Mouse (Mus musculus) heart, adult 2 months (tissue): Measurements from ENCODE around the gene Cish. TPM values are rescaled to one million over a fixed set of nuclear protein-coding genes. Genes with fewer than 3 reads are reported as not detected.

ENCODE experiments used
- DNase-seq, 2 experiments: peaks; one replicate each; pipeline ENCODE4 v3.0.0; 2021
- H3K27ac ChIP-seq: fragments of 200-600 bp; 2 replicates; pipeline ENCODE4 v1.8.1; 2022
- H3K27me3 ChIP-seq: fragments of 200-500 bp; 2 replicates; pipeline ENCODE4 v1.6.1; 2012; ENCODE audit warnings: mild to moderate bottlenecking, low read length, inconsistent platforms, mixed read lengths; ENCODE audit not compliant: control insufficient read depth, insufficient read depth
- H3K36me3 ChIP-seq: fragments of 200-500 bp; 2 replicates; pipeline ENCODE4 v1.6.1; 2012; ENCODE audit warnings: low read length, inconsistent platforms; ENCODE audit not compliant: control insufficient read depth, insufficient read depth
- H3K4me1 ChIP-seq: fragments of 200-500 bp; 2 replicates; pipeline ENCODE4 v1.6.1; 2011; ENCODE audit warnings: low read length; ENCODE audit not compliant: control insufficient read depth, insufficient read depth
- H3K4me3 ChIP-seq: fragments of 200-600 bp; 2 replicates; pipeline ENCODE4 v1.8.1; 2022
- H3K79me2 ChIP-seq: fragments of 200-500 bp; replicated peaks from 2 replicates; pipeline ENCODE4 v1.6.1; 2012; ENCODE audit warnings: mild to moderate bottlenecking, inconsistent platforms, low read length, moderate library complexity, mixed read lengths; ENCODE audit not compliant: control insufficient read depth, insufficient read depth
- H3K9ac ChIP-seq: fragments of 200-500 bp; 2 replicates; pipeline ENCODE4 v1.6.1; 2012; ENCODE audit warnings: low read depth, mild to moderate bottlenecking, control low read depth, inconsistent platforms, low read length, mixed read lengths
- CTCF ChIP-seq: fragments of 200-600 bp; IDR thresholded peaks from 2 replicates; pipeline ENCODE4 v1.8.1; 2022; ENCODE audit warnings: antibody characterized with exemption, mild to moderate bottlenecking, moderate library complexity
- EP300 ChIP-seq: fragments of 200-500 bp; IDR thresholded peaks from 2 replicates; pipeline ENCODE4 v1.6.1; 2011; ENCODE audit warnings: low read depth, low read length, control low read depth; ENCODE audit not compliant: insufficient read depth
- POLR2A ChIP-seq: fragments of 200-500 bp; IDR thresholded peaks from 2 replicates; pipeline ENCODE4 v1.6.1; 2011; ENCODE audit warnings: mild to moderate bottlenecking, low read depth, low read length, control low read depth; ENCODE audit not compliant: insufficient read depth
- WGBS: fragments of 180-500 bp; shearing (Covaris S2); methylation state at CpG from one replicate; pipeline ENCODE4 v1.1.7; 2018; 5-methylcytosine and 5-hydroxymethylcytosine counted together
- intact Hi-C: fragments of 180-260 bp; cut with DNase I; formaldehyde crosslinking; loops from one replicate; pipeline ENCODE4 v1.15.1; 2025
- polyA plus RNA-seq: library from polyadenylated mRNA; depleted of rRNA; stranded (reverse); fragments of >200 nt; gene quantifications from 2 replicates; pipeline ENCODE4 v1.2.3, GENCODE M21; 2012
- total RNA-seq, 2 experiments: library from RNA; stranded (reverse); gene quantifications; 2 replicates each; pipeline ENCODE4 v1.2.3; 2021

Gene Cish
- total and polyA plus RNA-seq, 3 experiments: 118 to 167 (median 151) TPM

DNA sequence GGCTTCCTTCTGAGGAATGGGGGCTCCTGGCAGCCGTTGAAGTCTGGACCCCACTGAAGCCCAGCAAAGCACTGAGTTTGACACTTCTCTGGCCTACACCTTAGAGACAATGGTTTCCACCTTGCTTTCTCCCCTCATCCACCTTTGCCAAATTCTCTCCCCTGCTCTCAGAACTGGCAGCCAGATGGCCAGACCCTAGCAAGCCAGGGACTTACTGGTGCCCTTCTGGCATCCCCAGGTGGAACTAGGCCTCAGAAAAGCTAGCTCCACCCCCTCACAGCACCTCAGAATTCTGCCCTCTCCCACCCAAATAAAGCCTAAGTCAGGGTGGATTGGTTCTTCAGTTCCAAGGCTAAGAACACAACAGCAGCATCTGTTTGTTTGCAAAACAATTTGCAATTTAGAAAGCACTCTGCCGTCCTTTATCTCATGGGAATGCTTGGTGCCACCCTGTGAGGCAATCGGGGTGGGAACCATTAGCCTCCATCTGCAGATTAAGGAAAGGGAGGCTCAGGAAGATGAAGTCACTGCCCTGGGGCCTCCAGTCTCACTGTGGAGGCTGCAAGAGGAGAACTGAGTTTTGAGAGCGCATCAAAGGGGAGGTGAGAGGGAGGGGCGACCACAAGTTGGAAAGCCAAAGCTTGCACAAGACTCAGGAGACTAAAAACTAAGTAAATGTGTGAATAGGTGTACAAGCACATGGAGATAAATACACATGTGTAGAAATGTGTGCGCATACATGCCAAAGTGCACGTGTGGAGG, 24.5 kb upstream of the Cish start:
- 66% methylated on average over 7 of the region's 7 CpGs for WGBS
- peaks cover 8% of the 10 kb centered on the region; the same call in 1 of the 2 replicates for H3K4me1 ChIP-seq
- intact Hi-C loops: no loop called here

DNA sequence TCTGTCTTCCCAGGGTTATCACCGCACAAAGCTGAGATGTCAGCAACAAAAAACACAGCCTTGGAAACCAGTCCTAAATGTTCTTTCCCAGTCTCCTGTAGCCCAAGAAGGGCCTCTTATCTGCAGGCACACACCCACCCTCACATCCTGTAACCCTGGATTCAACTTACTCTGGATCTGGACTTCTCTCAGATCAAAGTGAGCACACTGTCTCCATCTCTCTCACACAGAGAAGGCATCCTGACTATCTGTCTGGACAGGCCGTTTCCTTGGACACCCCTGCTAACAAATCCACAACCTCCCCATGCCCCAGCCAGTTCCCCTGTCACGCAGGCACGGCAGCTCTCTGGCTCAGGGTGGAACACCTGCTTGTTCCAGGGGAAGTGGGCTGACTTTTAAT, 23.5 kb upstream of the Cish start:
- 18% methylated on average over 4 of the region's 4 CpGs for WGBS
- intact Hi-C loops: no loop called here
- Histone ChIP-seq H3K36me3 (no peaks in the 10 kb centered on the region), H3K4me1 (peaks cover 10% of the 10 kb centered on the region; the same call in 1 of the 2 replicates), H3K27me3 (no peaks in the 10 kb centered on the region), H3K4me3 (no peak overlapping the region), H3K9ac (no peak overlapping the region), H3K79me2 (no peaks in the 10 kb centered on the region), H3K27ac (no peak overlapping the region)
- TF ChIP-seq CTCF: no peak
- TF ChIP-seq EP300: no peak
- no peak for TF ChIP-seq POLR2A
- DNase-seq: no peak

More for the DNA sequence above, 24.5 kb upstream of the Cish start:
- H3K27ac ChIP-seq: no peak overlapping the region
- no peak for TF ChIP-seq POLR2A
- no peak for TF ChIP-seq EP300
- no peak for TF ChIP-seq CTCF
- H3K4me3 ChIP-seq: no peak overlapping the region
- H3K27me3 ChIP-seq: no peaks in the 10 kb centered on the region
- H3K79me2 ChIP-seq: no peaks in the 10 kb centered on the region
- H3K36me3 ChIP-seq: no peaks in the 10 kb centered on the region
- no peak overlapping the region for H3K9ac ChIP-seq
- DNase-seq: no peak

DNA sequence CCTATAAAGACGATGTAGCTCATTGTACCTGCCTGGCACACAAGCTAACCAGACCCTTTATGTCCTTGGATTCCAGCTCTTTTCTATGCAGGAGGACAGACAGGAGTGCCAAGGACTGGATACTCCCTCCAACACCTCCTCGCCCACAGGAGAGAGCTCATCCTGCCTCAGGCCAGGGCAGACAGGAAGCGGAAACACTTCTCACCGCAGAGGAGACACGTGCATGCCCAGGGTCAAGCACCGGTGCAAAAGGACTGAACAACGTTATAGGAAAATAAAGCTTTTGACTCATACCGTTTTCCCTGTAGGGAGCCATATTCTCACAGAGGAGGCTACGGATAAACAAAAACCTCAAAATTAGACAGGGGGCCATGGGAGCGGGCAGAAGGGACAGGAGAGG, 22.6 kb upstream of the Cish start:
- TF ChIP-seq EP300 (no peak), CTCF (no peak), POLR2A (no peak)
- no peaks in the 10 kb centered on the region for H3K79me2 ChIP-seq
- H3K9ac ChIP-seq: no peak overlapping the region
- H3K4me3 ChIP-seq: no peak overlapping the region
- WGBS: 46% methylated on average over 10 of the region's 10 CpGs
- intact Hi-C loops: no loop called here
- no peaks in the 10 kb centered on the region for H3K36me3 ChIP-seq
- DNase-seq: no peak
- H3K27ac ChIP-seq: no peak overlapping the region
- no peaks in the 10 kb centered on the region for H3K27me3 ChIP-seq
- peaks cover 10% of the 10 kb centered on the region for H3K4me1 ChIP-seq

DNA sequence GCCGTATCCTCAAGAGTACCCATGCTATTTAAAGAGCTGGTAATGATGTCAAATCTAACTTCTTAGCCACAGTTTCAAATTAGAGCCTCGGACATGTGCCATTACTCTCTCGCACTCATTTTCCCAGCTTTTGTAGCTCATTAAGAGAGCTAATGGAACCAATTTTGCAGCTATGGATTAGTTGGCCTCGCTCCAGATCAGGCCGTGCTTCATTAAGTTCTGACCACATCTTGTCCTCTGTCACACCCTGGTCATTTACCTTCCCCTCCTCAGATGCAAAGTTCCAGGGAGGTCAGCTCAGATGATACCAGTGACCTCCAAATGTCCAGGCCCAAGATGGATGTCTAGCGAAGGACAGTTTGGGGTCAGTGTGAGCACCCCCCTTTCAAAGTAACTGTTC, 21.1 kb upstream of the Cish start:
- H3K9ac ChIP-seq: no peak overlapping the region
- intact Hi-C loops: no loop called here
- H3K27me3 ChIP-seq: no peaks in the 10 kb centered on the region
- no peak overlapping the region for H3K4me3 ChIP-seq
- H3K4me1 ChIP-seq: peaks cover 21% of the 10 kb centered on the region
- no peaks in the 10 kb centered on the region for H3K36me3 ChIP-seq
- no peak for TF ChIP-seq EP300
- TF ChIP-seq POLR2A: no peak
- no peak for TF ChIP-seq CTCF
- no peaks in the 10 kb centered on the region for H3K79me2 ChIP-seq
- no peak for DNase-seq
- H3K27ac ChIP-seq: no peak overlapping the region
- 75% methylated on average over 6 of the region's 6 CpGs for WGBS

DNA sequence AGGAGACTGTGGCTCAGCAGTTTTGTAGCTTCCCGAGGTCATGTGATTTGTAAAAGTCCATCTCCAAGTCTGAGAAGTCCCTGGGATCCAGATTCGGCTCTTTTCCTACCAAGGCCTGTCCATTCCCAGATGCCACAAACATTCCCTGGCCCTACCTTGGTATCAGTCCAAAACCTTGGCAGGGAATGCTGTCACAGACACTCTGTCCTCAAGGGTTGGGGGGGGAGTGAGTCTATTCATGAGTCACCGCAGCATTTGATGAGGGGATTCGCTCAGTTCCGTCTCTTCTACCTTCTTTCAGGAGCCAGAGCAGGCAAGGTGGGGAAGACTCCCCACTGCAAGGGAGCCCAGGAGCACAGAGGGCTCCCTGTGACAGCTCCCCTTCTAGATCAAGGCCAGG, 20.1 kb upstream of the Cish start:
- no peak overlapping the region for H3K27ac ChIP-seq
- H3K27me3 ChIP-seq: no peaks in the 10 kb centered on the region
- intact Hi-C loops: no loop called here
- H3K4me3 ChIP-seq: no peak overlapping the region
- H3K79me2 ChIP-seq: no peaks in the 10 kb centered on the region
- peaks cover 25% of the 10 kb centered on the region for H3K4me1 ChIP-seq
- H3K36me3 ChIP-seq: no peaks in the 10 kb centered on the region
- DNase-seq: no peak
- H3K9ac ChIP-seq: no peak overlapping the region
- TF ChIP-seq EP300 (no peak), POLR2A (no peak), CTCF (no peak)
- 54% methylated on average over 5 of the region's 5 CpGs for WGBS

DNA sequence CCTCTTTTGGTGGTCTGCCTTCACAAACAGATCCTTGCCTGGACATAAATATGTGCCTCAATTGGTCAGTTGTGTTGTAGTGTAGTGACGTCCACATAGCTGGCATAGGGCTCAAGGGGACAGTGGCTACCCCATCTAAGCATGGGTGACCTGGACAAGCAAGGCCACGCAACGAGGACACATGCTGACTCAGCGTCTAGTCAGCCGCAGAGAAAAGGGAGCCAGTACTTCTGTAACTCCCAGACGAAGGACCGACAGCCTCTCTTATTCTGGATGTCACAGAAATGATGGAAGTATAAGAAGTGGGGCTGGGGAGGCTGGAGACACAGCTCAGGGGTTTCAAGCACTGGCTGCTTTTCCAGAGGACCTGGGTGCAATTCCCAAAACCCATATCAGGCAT, 18.2 kb upstream of the Cish start:
- no peak overlapping the region for H3K9ac ChIP-seq
- WGBS: 69% methylated on average over 7 of the region's 7 CpGs
- H3K4me3 ChIP-seq: no peak overlapping the region
- no peaks in the 10 kb centered on the region for H3K27me3 ChIP-seq
- TF ChIP-seq POLR2A: no peak
- no peak for TF ChIP-seq EP300
- TF ChIP-seq CTCF: no peak
- intact Hi-C loops: no loop called here
- H3K36me3 ChIP-seq: no peaks in the 10 kb centered on the region
- no peak for DNase-seq
- peaks cover 2% of the 10 kb centered on the region; the same call in 1 of the 2 replicates for H3K79me2 ChIP-seq
- peaks cover 24% of the 10 kb centered on the region for H3K4me1 ChIP-seq
- no peak overlapping the region for H3K27ac ChIP-seq
